Mouse (Mus musculus) heart, embryonic 12.5 days (tissue): Measurements from ENCODE around the gene Mboat2. TPM values are rescaled to one million over a fixed set of nuclear protein-coding genes. Genes with fewer than 3 reads are reported as not detected.
A peak's percentile ranks its signal among the peaks of the same experiment; 100 is the strongest.

ENCODE experiments used
- ATAC-seq: fragments of 200-750 bp; cut with Nextera tagmentation; 2 replicates; pipeline ENCODE4 v1.8.0; 2017; ENCODE audit warnings: moderate TSS enrichment, moderate library complexity; ENCODE audit not compliant: insufficient number of reproducible peaks, low FRiP score
- H3K27ac ChIP-seq: fragments of 300-500 bp; sonication (generic); 2 replicates; pipeline ENCODE4 v1.5.1; 2016; ENCODE audit warnings: mild to moderate bottlenecking, moderate library complexity; ENCODE audit not compliant: poor library complexity, severe bottlenecking
- H3K27me3 ChIP-seq: fragments of 300-500 bp; sonication (generic); replicated peaks from 2 replicates; pipeline ENCODE4 v1.6.1; 2016; ENCODE audit warnings: mild to moderate bottlenecking, moderate library complexity
- H3K36me3 ChIP-seq: fragments of 300-500 bp; sonication (generic); 2 replicates; pipeline ENCODE4 v1.6.1; 2016; ENCODE audit warnings: mild to moderate bottlenecking, moderate library complexity
- H3K4me1 ChIP-seq: fragments of 300-500 bp; sonication (generic); replicated peaks from 2 replicates; pipeline ENCODE4 v1.6.1; 2016; ENCODE audit warnings: mild to moderate bottlenecking
- H3K4me2 ChIP-seq: fragments of 300-500 bp; sonication (generic); 2 replicates; pipeline ENCODE4 v1.6.1; 2016; ENCODE audit warnings: mild to moderate bottlenecking, moderate library complexity
- H3K4me3 ChIP-seq: fragments of 300-500 bp; sonication (generic); 2 replicates; pipeline ENCODE4 v1.5.1; 2016; ENCODE audit warnings: mild to moderate bottlenecking
- H3K9ac ChIP-seq: fragments of 300-500 bp; sonication (generic); 2 replicates; pipeline ENCODE4 v1.6.1; 2016; ENCODE audit warnings: mild to moderate bottlenecking, moderate library complexity
- H3K9me3 ChIP-seq: fragments of 300-500 bp; sonication (generic); replicated peaks from 2 replicates; pipeline ENCODE4 v1.6.1; 2016; ENCODE audit warnings: mild to moderate bottlenecking, moderate library complexity
- WGBS: fragments of 180-500 bp; shearing (Covaris S2); methylation state at CpG from one replicate; pipeline ENCODE4 v1.1.7; 2016; 5-methylcytosine and 5-hydroxymethylcytosine counted together
- polyA plus RNA-seq: library from polyadenylated mRNA; unstranded; fragments of >200 nt; fragmentation: Nextera tagmentation; extraction: Ambion mirVana; gene quantifications from 2 replicates; pipeline ENCODE4 v1.2.1, GENCODE M21; 2016

The Mboat2 gene
- polyA plus RNA-seq, 1 experiment from 2014 or later = 37.1 TPM

GRCm38 (mm10) chr12:25011733-25012367 is 181.2 kb downstream of the Mboat2 start:
- no peak for ATAC-seq
- WGBS = 77% methylated on average over 15 of the region's 15 CpGs
- H3K4me3 ChIP-seq = no peak overlapping the region

DNA sequence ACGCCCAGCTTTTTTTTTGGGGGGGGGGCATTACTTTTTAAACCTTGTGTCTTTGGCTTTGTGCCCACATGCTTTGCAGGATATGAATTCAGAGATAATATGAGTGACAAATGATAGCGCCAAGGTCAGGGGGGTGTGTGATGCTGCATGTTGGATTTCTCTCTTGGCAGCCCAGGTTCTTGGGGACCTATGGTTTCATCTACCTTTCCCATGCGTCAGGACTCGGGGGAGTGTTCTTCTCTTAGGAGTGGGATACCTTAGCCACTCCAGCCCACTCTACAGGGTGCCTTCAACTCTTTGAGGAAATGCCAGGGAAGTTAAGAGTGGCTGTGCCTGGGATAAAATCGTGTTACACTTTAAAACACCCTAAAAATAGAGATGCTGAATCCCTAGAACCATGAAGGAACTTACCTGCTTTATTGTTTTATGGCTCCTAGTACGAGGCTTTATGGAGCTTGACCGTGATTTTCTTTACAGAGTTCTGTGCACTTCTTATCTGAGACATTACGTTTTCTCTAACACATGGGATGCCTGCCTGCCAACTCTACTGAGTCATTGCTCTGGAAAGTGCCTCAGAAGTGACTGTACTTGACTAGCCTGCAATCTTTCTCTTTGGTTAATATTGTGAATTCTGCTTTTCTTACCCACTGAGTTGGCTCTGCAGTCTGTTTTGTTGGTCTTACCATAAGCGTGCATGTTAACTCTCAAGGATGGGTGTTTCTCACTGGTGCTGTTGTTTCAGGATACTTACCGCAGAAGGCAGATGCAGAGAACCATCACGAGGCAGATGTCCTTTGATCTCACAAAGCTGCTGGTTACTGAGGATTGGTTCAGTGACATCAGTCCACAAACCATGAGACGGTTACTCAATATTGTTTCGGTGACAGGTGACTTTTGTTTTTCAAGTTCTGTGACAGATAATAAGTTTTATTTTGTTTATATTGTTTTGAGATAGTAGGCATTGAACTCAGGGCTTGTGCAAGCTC is 182.2 kb downstream of the Mboat2 start:
- no peaks in the 10 kb centered on the region for H3K27me3 ChIP-seq
- ATAC-seq = no peak
- H3K27ac ChIP-seq = peak overlapping the region; percentile 33; the same call in 1 of the 2 replicates
- no peak overlapping the region for H3K4me2 ChIP-seq
- H3K4me3 ChIP-seq = no peak overlapping the region
- peaks cover 19% of the 10 kb centered on the region for H3K4me1 ChIP-seq
- no peak overlapping the region for H3K9ac ChIP-seq
- 69% methylated on average over 13 of the region's 13 CpGs for WGBS
- no peaks in the 10 kb centered on the region for H3K9me3 ChIP-seq
- H3K36me3 ChIP-seq = peaks cover 82% of the 10 kb centered on the region

More at GRCm38 (mm10) chr12:25011733-25012367, 181.2 kb downstream of the Mboat2 start:
- Histone ChIP-seq H3K4me1 (peaks cover 19% of the 10 kb centered on the region), H3K27me3 (no peaks in the 10 kb centered on the region), H3K9me3 (no peaks in the 10 kb centered on the region), H3K4me2 (no peak overlapping the region), H3K36me3 (peaks cover 83% of the 10 kb centered on the region), H3K9ac (no peak overlapping the region), H3K27ac (no peak overlapping the region)

Other genes with a start within 250 kb of the Mboat2 start
- 20.6 and 21.6 TPM in 2 replicates for gene Klf11, start 179.6 kb upstream of the Mboat2 start, polyA plus RNA-seq
- 0.76 and 1.0 TPM in 2 replicates for gene Cys1, start 149.1 kb upstream of the Mboat2 start, polyA plus RNA-seq
- 280 and 281 TPM in 2 replicates for gene Rrm2, start 122.6 kb upstream of the Mboat2 start, polyA plus RNA-seq
- gene Kidins220, start 144.0 kb downstream of the Mboat2 start, polyA plus RNA-seq = 46.1 and 46.7 TPM in 2 replicates